Mouse (Mus musculus) brain, embryonic 14.5 days (tissue): ENCODE results near the gene Lama5.

Experiments used
- CTCF ChIP-seq: fragments of 200-500 bp; IDR thresholded peaks from 2 replicates; pipeline ENCODE4 v1.5.1; 2012; ENCODE audit warnings: inconsistent platforms, mild to moderate bottlenecking, moderate library complexity, borderline replicate concordance; ENCODE audit not compliant: insufficient read depth, insufficient read length; ENCODE audit errors: extremely low read depth
- POLR2A ChIP-seq: fragments of 200-500 bp; IDR thresholded peaks from 2 replicates; pipeline ENCODE4 v1.6.1; 2012; ENCODE audit warnings: mild to moderate bottlenecking, inconsistent platforms, borderline replicate concordance; ENCODE audit not compliant: poor library complexity, insufficient read depth, insufficient read length, severe bottlenecking; ENCODE audit errors: extremely low read depth

DNA sequence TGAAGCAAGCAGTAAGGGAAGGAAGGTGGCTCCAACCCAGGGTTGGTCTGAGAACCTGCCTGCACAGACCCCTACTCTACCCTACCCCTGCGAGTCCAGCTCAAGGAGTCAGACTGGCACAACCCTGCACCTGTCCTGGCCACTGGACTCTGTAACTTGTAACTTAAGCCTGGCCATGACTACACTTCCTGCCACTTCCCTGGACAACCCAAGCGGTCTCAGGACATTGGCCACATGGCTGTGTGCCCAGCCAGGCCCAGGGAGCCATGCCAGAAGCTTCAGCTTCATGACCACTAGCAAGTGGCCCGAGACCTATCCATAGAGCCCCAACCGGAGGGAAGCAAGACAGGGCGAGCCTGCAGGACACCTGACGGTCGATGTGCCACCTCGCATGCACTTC, 8.1 kb downstream of the Lama5 start:
- no peak for TF ChIP-seq CTCF
- TF ChIP-seq POLR2A: no peak
